Mouse (Mus musculus) limb, embryonic 14.5 days (tissue): ENCODE measurements around the gene Spaar. TPM values are rescaled to one million over a fixed set of nuclear protein-coding genes. Genes with fewer than 3 reads are reported as not detected.
A peak's percentile ranks its signal among the peaks of the same experiment; 100 is the strongest.

Source experiments
- ATAC-seq: fragments of 200-750 bp; cut with Nextera tagmentation; 2 replicates; pipeline ENCODE4 v1.8.0; 2017; ENCODE audit warnings: low read depth, moderate number of reproducible peaks, moderate TSS enrichment; ENCODE audit not compliant: low FRiP score
- DNase-seq: peaks from one replicate; pipeline ENCODE4 v3.0.0-alpha.2; 2015; ENCODE audit warnings: low spot score
- H3K27ac ChIP-seq: fragments of 300-500 bp; sonication (generic); replicated peaks from 2 replicates; pipeline ENCODE4 v1.5.1; 2014; ENCODE audit warnings: low read depth, mild to moderate bottlenecking, low read length, moderate library complexity, mixed read lengths
- H3K27me3 ChIP-seq: fragments of 300-500 bp; sonication (generic); 2 replicates; pipeline ENCODE4 v1.6.1; 2014; ENCODE audit warnings: low read length, mixed read lengths; ENCODE audit not compliant: control insufficient read depth, insufficient read depth
- H3K36me3 ChIP-seq: fragments of 300-500 bp; sonication (generic); 2 replicates; pipeline ENCODE4 v1.6.1; 2014; ENCODE audit warnings: mild to moderate bottlenecking, low read length, moderate library complexity, mixed read lengths; ENCODE audit not compliant: control insufficient read depth, insufficient read depth
- H3K4me1 ChIP-seq: fragments of 300-500 bp; sonication (generic); 2 replicates; pipeline ENCODE4 v1.6.1; 2014; ENCODE audit warnings: antibody characterized with exemption, low read length, mixed read lengths; ENCODE audit not compliant: control insufficient read depth, insufficient read depth
- H3K4me2 ChIP-seq: fragments of 300-500 bp; sonication (generic); replicated peaks from 2 replicates; pipeline ENCODE4 v1.6.1; 2014; ENCODE audit warnings: low read depth, mild to moderate bottlenecking, low read length, moderate library complexity; ENCODE audit not compliant: severe bottlenecking
- H3K4me3 ChIP-seq: fragments of 300-500 bp; sonication (generic); replicated peaks from 2 replicates; pipeline ENCODE4 v1.5.1; 2014; ENCODE audit warnings: low read length
- H3K9ac ChIP-seq: fragments of 300-500 bp; sonication (generic); 2 replicates; pipeline ENCODE4 v1.6.1; 2014; ENCODE audit warnings: mild to moderate bottlenecking, low read depth, low read length, moderate library complexity; ENCODE audit not compliant: severe bottlenecking
- H3K9me3 ChIP-seq: fragments of 300-500 bp; sonication (generic); 2 replicates; pipeline ENCODE4 v1.6.1; 2016; ENCODE audit warnings: low read length; ENCODE audit not compliant: control insufficient read depth
- POLR2A ChIP-seq: fragments of 200-500 bp; IDR thresholded peaks from 2 replicates; pipeline ENCODE4 v1.8.0; 2012; ENCODE audit warnings: inconsistent platforms, mild to moderate bottlenecking, moderate library complexity, borderline replicate concordance; ENCODE audit not compliant: insufficient read depth, insufficient read length; ENCODE audit errors: extremely low read depth
- WGBS: fragments of 180-500 bp; shearing (Covaris S2); extraction: QIAGEN DNeasy Blood & Tissue Kit; methylation state at CpG from one replicate; pipeline ENCODE4 v1.1.7; 2014; 5-methylcytosine and 5-hydroxymethylcytosine counted together
- polyA plus RNA-seq, 2 experiments: library from polyadenylated mRNA; depleted of rRNA in 1 of 2; stranded (reverse) in 1 of 2; unstranded in 1 of 2; fragments of >200 nt; fragmentation: Nextera tagmentation in 1 of 2; extraction: Ambion mirVana in 1 of 2; gene quantifications; 2 replicates each; pipeline versions ENCODE4 v1.2.1 to v1.2.3; 2012 to 2014

Gene Spaar
- polyA plus RNA-seq (2012; rRNA removed): 1.0 and 1.3 TPM in 2 replicates
- polyA plus RNA-seq (2014; fragmentation: Nextera tagmentation; extraction: Ambion mirVana): 0.08 and 0.10 TPM in 2 replicates

- Histone ChIP-seq H3K9ac (no peak within 1 kb of the TSS), H3K27ac (no peak within 1 kb of the TSS; the same call in 1 of the 2 replicates), H3K4me2 (no peak within 1 kb of the TSS), H3K4me3 (no peak within 1 kb of the TSS), H3K27me3 (no peaks in the 10 kb centered on the region), H3K36me3 (no peaks in the 10 kb centered on the region), H3K9me3 (no peaks in the 10 kb centered on the region), H3K4me1 (peaks cover 21% of the 10 kb centered on the region)
- DNase-seq (no peak), ATAC-seq (no peak)
- no peak for TF ChIP-seq POLR2A
- WGBS: 61% methylated on average over 13 of the region's 14 CpGs
Observed at GRCm38 (mm10) chr4:43729794-43730550, at the start of gene Spaar. Gene Spaar (plus strand): TSS chr4:43730034.

GRCm38 (mm10) chr4:43690021-43690420 is 39.8 kb upstream of the Spaar start:
- 94% methylated on average over 17 of the region's 17 CpGs for WGBS
- no peak overlapping the region for H3K9ac ChIP-seq
- H3K27ac ChIP-seq: no peak overlapping the region
- ATAC-seq: no peak
- no peak for TF ChIP-seq POLR2A
- H3K4me3 ChIP-seq: no peak overlapping the region
- no peaks in the 10 kb centered on the region for H3K9me3 ChIP-seq
- peaks cover 50% of the 10 kb centered on the region for H3K36me3 ChIP-seq
- H3K4me2 ChIP-seq: no peak overlapping the region
- no peak for DNase-seq
- H3K4me1 ChIP-seq: no peaks in the 10 kb centered on the region
- H3K27me3 ChIP-seq: no peaks in the 10 kb centered on the region

GRCm38 (mm10) chr4:43691026-43691425 is 38.8 kb upstream of the Spaar start:
- WGBS: 80% methylated on average over 5 of the region's 5 CpGs
- Histone ChIP-seq H3K4me1 (0 out of 2 replicates have a peak, but pooled peaks cover 3% of the 10 kb centered on the region), H3K27me3 (no peaks in the 10 kb centered on the region), H3K27ac (no peak overlapping the region), H3K36me3 (peaks cover 41% of the 10 kb centered on the region), H3K4me3 (no peak overlapping the region), H3K9me3 (no peaks in the 10 kb centered on the region), H3K9ac (no peak overlapping the region), H3K4me2 (no peak overlapping the region)
- DNase-seq (no peak), ATAC-seq (no peak)
- no peak for TF ChIP-seq POLR2A

GRCm38 (mm10) chr4:43693806-43694241 is 36.0 kb upstream of the Spaar start:
- H3K4me2 ChIP-seq: no peak overlapping the region
- 73% methylated on average over 5 of the region's 5 CpGs for WGBS
- no peak for TF ChIP-seq POLR2A
- 0 out of 2 replicates have a peak, but pooled peaks cover 3% of the 10 kb centered on the region for H3K4me1 ChIP-seq
- H3K9me3 ChIP-seq: no peaks in the 10 kb centered on the region
- H3K27ac ChIP-seq: no peak overlapping the region
- ATAC-seq (no peak), DNase-seq (no peak)
- peaks cover 23% of the 10 kb centered on the region for H3K36me3 ChIP-seq
- no peak overlapping the region for H3K9ac ChIP-seq
- no peak overlapping the region for H3K4me3 ChIP-seq
- H3K27me3 ChIP-seq: no peaks in the 10 kb centered on the region

- H3K27ac ChIP-seq: no peak overlapping the region
- TF ChIP-seq POLR2A: no peak
- H3K9ac ChIP-seq: 0 out of 2 replicates have a peak overlapping the region, but pooled peaks have one; percentile 16
- H3K4me3 ChIP-seq: no peak overlapping the region
- DNase-seq (no peak), ATAC-seq (no peak)
- H3K9me3 ChIP-seq: no peaks in the 10 kb centered on the region
- H3K27me3 ChIP-seq: no peaks in the 10 kb centered on the region
- H3K4me1 ChIP-seq: 0 out of 2 replicates have a peak, but pooled peaks cover 3% of the 10 kb centered on the region
- WGBS: 87% methylated on average over 1 of the region's 1 CpGs
- no peak overlapping the region for H3K4me2 ChIP-seq
- peaks cover 14% of the 10 kb centered on the region for H3K36me3 ChIP-seq
Observed at GRCm38 (mm10) chr4:43694439-43695248, 35.2 kb upstream of the Spaar start.
